Mouse (Mus musculus) liver, embryonic 13.5 days (tissue): ENCODE measurements around the gene Spen. TPM values are rescaled to one million over a fixed set of nuclear protein-coding genes. Genes with fewer than 3 reads are reported as not detected.

Experiments used
- ATAC-seq: fragments of 200-750 bp; cut with Nextera tagmentation; 2 replicates; pipeline ENCODE4 v1.8.0; 2017; ENCODE audit warnings: low read depth, mild to moderate bottlenecking, moderate number of reproducible peaks, moderate library complexity
- DNase-seq: peaks from one replicate; pipeline ENCODE4 v3.0.0; 2022
- H3K27ac ChIP-seq: fragments of 300-500 bp; sonication (generic); 2 replicates; pipeline ENCODE4 v1.5.1; 2015; ENCODE audit warnings: moderate library complexity, mild to moderate bottlenecking, inconsistent platforms
- H3K27me3 ChIP-seq: fragments of 300-500 bp; sonication (generic); 2 replicates; pipeline ENCODE4 v1.6.1; 2015; ENCODE audit warnings: mild to moderate bottlenecking, inconsistent platforms
- H3K36me3 ChIP-seq: fragments of 300-500 bp; sonication (generic); 2 replicates; pipeline ENCODE4 v1.6.1; 2015; ENCODE audit warnings: mild to moderate bottlenecking, inconsistent platforms
- H3K4me1 ChIP-seq: fragments of 300-500 bp; sonication (generic); replicated peaks from 2 replicates; pipeline ENCODE4 v1.6.1; 2015; ENCODE audit warnings: inconsistent platforms
- H3K4me2 ChIP-seq: fragments of 300-500 bp; sonication (generic); 2 replicates; pipeline ENCODE4 v1.6.1; 2015; ENCODE audit warnings: inconsistent platforms, mild to moderate bottlenecking, moderate library complexity
- H3K4me3 ChIP-seq: fragments of 300-500 bp; sonication (generic); replicated peaks from 2 replicates; pipeline ENCODE4 v1.5.1; 2015; ENCODE audit warnings: mild to moderate bottlenecking, inconsistent platforms
- H3K9ac ChIP-seq: fragments of 300-500 bp; sonication (generic); 2 replicates; pipeline ENCODE4 v1.6.1; 2015; ENCODE audit warnings: mild to moderate bottlenecking, inconsistent platforms
- H3K9me3 ChIP-seq: fragments of 300-500 bp; sonication (generic); replicated peaks from 2 replicates; pipeline ENCODE4 v1.6.1; 2016; ENCODE audit warnings: inconsistent platforms
- WGBS: fragments of 180-500 bp; shearing (Covaris S2); methylation state at CpG from one replicate; pipeline ENCODE4 v1.1.7; 2015; ENCODE audit not compliant: insufficient replicate concordance; 5-methylcytosine and 5-hydroxymethylcytosine counted together
- polyA plus RNA-seq: library from polyadenylated mRNA; unstranded; fragments of >200 nt; fragmentation: Nextera tagmentation; extraction: Ambion mirVana; gene quantifications from 2 replicates; pipeline ENCODE4 v1.2.1, GENCODE M21; 2015

Gene Spen
- polyA plus RNA-seq, 1 experiment from 2014 or later: 4.2 TPM

DNA sequence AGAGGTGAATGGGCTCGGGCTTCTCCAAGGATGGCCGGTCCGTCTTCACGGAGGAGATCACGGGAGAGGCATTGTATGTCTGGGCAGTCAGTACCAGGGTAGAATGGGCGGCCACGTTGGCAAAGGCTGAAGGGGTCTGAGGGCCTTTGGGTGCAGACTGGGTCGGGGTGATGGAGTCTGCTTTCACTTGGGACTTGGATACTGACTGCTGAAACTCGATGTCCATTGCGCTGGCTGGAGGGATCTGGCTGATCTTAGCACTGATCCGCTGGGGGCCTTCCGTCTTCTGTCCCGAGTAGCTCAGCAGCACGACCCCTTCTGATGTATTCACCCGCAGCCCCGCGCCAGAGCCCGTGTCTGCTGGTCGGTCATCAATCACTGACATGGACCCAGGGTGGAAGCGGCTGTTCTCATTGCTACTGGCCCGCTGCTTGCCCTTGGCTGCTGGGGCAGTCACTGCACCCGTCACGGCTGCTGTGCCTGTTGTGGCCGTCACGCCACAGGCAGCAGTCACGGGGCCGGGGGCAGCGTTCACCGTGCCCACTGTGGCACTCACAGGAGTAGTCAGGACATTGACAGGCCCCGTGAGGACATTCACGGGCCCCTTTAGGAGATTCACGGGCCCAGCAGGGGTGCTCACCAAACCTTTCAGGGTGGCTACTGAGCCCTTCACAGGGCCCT is 65.6 kb downstream of the Spen start:
- no peak for ATAC-seq
- Histone ChIP-seq H3K27me3 (no peaks in the 10 kb centered on the region), H3K4me3 (no peak overlapping the region), H3K9ac (no peak overlapping the region), H3K27ac (no peak overlapping the region), H3K36me3 (peaks cover 98% of the 10 kb centered on the region), H3K9me3 (peaks cover 42% of the 10 kb centered on the region), H3K4me1 (0 out of 2 replicates have a peak, but pooled peaks cover 6% of the 10 kb centered on the region), H3K4me2 (no peak overlapping the region)
- WGBS: 92% methylated on average over 32 of the region's 32 CpGs
- no peak for DNase-seq

DNA sequence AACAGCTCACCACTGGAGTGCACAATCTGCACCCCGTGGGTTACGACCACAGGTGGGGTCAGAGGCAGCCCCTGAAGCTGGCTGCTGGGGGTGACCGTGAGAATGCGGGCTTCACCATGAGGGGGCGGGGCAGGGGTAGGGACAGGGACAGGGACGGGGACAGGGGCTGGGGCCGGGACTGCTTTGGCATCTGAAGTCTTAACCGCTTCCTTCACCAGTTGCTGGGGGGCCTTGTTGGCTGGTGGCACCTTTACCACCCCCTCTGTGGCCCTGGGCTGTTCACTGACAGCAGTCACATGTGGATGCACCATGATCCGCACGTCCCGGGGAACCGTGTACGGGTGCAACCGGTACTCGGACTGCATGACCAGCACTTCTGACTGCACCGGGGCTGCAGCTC is 66.9 kb downstream of the Spen start:
- peaks cover 35% of the 10 kb centered on the region for H3K9me3 ChIP-seq
- no peak overlapping the region for H3K4me3 ChIP-seq
- H3K27ac ChIP-seq: no peak overlapping the region
- no peaks in the 10 kb centered on the region for H3K27me3 ChIP-seq
- H3K4me1 ChIP-seq: 0 out of 2 replicates have a peak, but pooled peaks cover 6% of the 10 kb centered on the region
- H3K4me2 ChIP-seq: no peak overlapping the region
- H3K36me3 ChIP-seq: peaks cover 98% of the 10 kb centered on the region
- H3K9ac ChIP-seq: no peak overlapping the region
- ATAC-seq (no peak), DNase-seq (no peak)
- 93% methylated on average over 16 of the region's 16 CpGs for WGBS

DNA sequence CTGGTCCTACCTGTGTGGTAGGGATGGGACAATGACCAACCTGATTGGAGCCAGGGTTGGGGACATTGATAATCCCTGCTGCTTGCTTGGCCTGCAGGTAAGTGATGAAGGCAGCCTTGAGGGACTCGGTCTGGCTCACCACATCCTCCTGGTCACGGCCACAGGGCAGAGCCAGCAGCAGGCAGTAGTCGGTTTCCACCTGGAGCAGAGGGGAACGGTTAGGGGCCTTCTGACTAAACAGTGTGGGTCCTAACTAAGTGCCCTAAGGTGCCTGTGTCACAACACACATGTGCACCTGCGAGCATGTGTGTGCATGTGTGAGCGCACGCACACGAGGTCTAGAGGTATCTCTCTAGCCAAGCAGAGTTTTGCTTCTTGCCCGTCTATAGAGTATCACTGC is 69.1 kb downstream of the Spen start:
- Histone ChIP-seq H3K27ac (no peak overlapping the region), H3K4me3 (no peak overlapping the region), H3K4me2 (no peak overlapping the region), H3K36me3 (peaks cover 98% of the 10 kb centered on the region), H3K27me3 (no peaks in the 10 kb centered on the region), H3K4me1 (0 out of 2 replicates have a peak, but pooled peaks cover 6% of the 10 kb centered on the region), H3K9me3 (peaks cover 13% of the 10 kb centered on the region; the same call in 1 of the 2 replicates), H3K9ac (no peak overlapping the region)
- DNase-seq: no peak
- WGBS: 92% methylated on average over 9 of the region's 9 CpGs
- ATAC-seq: no peak

DNA sequence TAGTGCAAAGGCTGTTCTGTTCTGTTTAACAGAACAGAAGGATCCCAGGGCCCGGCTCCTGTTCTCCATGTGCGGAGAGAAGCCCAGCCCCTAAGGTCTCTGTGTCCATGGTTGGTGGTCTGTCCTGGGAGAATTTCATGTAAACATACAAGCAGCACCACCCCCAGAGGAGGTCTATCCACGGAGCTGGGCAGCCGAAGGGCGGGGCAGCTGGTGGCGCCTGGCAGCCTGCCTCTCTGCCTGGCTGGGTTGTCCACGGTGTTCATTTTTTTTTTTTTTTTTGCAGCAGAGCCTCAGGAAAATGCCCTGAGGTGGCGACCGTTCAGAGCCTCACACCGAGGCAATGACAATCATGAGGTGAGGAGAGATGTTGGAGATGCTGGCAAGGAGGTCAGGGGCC is 69.8 kb downstream of the Spen start:
- no peak overlapping the region for H3K27ac ChIP-seq
- no peak for DNase-seq
- H3K36me3 ChIP-seq: peaks cover 98% of the 10 kb centered on the region
- 75% methylated on average over 10 of the region's 10 CpGs for WGBS
- H3K4me2 ChIP-seq: no peak overlapping the region
- no peak overlapping the region for H3K9ac ChIP-seq
- no peak for ATAC-seq
- no peak overlapping the region for H3K4me3 ChIP-seq
- H3K27me3 ChIP-seq: no peaks in the 10 kb centered on the region
- no peaks in the 10 kb centered on the region; the same call in 1 of the 2 replicates for H3K4me1 ChIP-seq
- peaks cover 13% of the 10 kb centered on the region; the same call in 1 of the 2 replicates for H3K9me3 ChIP-seq

DNA sequence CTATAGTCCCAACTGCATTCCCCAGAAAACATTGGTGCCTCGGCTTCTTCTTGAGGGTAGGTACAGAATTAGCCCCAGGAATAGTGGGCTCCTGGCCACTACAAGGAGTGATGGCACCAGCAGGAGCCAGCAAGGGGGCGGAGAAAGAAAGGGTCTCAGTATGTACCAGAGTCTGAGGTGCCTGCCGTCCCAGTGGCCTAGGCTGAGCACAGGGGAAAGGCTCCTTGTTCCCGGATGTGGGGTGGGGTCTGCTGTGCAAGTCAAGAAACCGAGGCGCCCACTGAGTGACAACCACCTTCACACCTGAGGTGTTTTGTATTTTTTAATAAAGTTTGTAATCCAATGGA is 70.8 kb downstream of the Spen start:
- ATAC-seq (no peak), DNase-seq (no peak)
- no peak overlapping the region for H3K9ac ChIP-seq
- 78% methylated on average over 6 of the region's 6 CpGs for WGBS
- H3K4me1 ChIP-seq: peaks cover 2% of the 10 kb centered on the region; the same call in 1 of the 2 replicates
- H3K36me3 ChIP-seq: peaks cover 98% of the 10 kb centered on the region
- H3K4me3 ChIP-seq: no peak overlapping the region
- H3K9me3 ChIP-seq: peaks cover 8% of the 10 kb centered on the region; the same call in 1 of the 2 replicates
- H3K27me3 ChIP-seq: no peaks in the 10 kb centered on the region
- H3K4me2 ChIP-seq: no peak overlapping the region
- H3K27ac ChIP-seq: no peak overlapping the region

DNA sequence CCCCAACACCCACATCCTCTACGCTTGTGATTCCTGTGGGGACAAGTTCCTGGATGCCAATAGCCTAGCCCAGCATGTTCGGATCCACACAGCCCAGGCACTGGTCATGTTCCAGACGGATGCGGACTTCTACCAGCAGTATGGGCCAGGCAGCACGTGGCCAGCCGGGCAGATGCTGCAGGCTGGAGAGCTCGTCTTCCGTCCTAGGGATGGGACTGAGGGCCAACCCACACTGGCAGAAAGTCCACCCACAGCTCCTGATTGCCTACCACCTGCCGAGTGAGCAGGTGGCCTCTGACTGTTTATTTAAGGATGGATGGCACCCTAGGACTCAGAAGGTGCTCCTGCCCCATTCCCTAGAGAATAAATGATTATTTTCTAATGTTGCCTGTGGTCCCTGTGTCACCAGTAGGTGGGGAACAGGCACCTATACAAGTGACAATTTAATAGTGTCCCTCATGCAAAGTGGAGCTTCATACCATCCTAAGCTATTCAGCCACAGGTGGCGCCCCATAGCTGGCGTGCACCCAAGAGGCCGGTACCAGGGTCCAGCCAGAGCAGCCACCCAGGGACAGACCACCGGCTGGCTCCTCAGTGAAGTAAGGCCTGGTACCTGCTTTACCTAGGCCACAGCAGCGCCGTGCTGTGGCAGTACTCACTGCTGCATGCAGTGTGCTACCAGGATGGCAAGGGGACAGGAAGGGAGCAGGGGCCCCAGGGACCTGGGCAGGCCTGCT is 71.4 kb downstream of the Spen start:
- H3K9ac ChIP-seq: no peak overlapping the region
- ATAC-seq (no peak), DNase-seq (no peak)
- no peak overlapping the region for H3K4me3 ChIP-seq
- 83% methylated on average over 15 of the region's 15 CpGs for WGBS
- no peaks in the 10 kb centered on the region for H3K27me3 ChIP-seq
- H3K9me3 ChIP-seq: peaks cover 7% of the 10 kb centered on the region; the same call in 1 of the 2 replicates
- no peak overlapping the region for H3K27ac ChIP-seq
- H3K4me1 ChIP-seq: peaks cover 2% of the 10 kb centered on the region; the same call in 1 of the 2 replicates
- H3K4me2 ChIP-seq: no peak overlapping the region
- peaks cover 98% of the 10 kb centered on the region for H3K36me3 ChIP-seq

DNA sequence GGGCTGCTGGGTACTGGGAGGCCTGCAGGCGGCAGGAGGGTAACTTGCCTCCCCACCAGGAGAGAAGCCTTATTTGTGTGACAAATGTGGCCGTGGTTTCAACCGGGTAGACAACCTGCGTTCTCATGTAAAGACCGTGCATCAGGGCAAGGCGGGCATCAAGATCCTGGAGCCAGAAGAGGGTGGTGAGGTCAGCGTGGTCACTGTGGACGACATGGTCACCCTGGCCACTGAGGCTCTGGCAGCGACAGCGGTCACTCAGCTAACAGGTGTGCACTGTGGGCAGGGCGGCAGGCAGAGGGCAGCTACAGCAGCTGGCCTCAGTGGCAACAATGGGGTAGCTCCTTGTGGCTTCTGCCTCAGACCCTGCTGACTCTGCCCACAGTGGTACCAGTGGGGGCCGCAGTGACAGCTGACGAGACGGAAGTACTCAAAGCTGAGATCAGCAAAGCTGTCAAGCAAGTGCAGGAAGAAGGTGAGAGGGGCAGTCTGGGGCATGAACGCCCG is 72.1 kb downstream of the Spen start:
- Histone ChIP-seq H3K4me3 (no peak overlapping the region), H3K36me3 (peaks cover 95% of the 10 kb centered on the region), H3K4me1 (peaks cover 2% of the 10 kb centered on the region; the same call in 1 of the 2 replicates), H3K9ac (no peak overlapping the region), H3K27me3 (no peaks in the 10 kb centered on the region), H3K4me2 (no peak overlapping the region), H3K9me3 (0 out of 2 replicates have a peak, but pooled peaks cover under 1% of the 10 kb centered on the region), H3K27ac (no peak overlapping the region)
- 87% methylated on average over 16 of the region's 16 CpGs for WGBS
- no peak for DNase-seq
- no peak for ATAC-seq

DNA sequence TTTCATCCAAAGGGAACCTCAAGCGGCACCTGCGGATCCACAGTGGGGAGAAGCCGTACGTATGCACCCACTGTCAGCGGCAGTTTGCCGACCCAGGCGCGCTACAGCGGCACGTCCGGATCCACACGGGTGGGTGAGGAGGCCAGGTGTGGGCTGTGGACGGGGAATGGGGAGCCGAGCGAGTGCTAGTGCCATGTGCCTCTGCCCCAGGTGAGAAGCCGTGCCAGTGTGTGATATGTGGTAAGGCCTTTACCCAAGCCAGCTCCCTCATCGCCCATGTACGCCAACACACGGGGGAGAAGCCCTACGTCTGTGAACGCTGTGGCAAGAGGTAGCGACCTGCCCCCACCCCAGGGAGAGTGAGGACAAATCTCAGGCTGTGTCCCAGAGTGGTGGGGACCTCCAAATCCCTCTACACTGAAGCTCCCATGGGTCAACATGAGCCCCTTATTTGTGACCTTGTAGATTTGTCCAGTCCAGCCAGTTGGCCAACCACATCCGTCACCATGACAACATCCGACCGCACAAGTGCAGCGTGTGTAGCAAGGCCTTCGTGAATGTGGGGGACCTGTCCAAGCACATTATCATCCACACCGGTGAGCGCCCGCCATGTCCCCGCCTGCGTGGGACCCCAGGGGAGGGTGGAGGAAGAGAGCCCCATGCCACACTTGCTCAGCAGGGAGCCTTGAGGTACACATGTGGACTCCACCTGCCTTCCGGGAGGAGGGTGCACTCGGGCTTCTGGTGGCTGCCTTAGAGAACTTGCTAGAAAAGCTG is 72.7 kb downstream of the Spen start:
- no peak overlapping the region for H3K27ac ChIP-seq
- peaks cover 7% of the 10 kb centered on the region for H3K4me1 ChIP-seq
- H3K27me3 ChIP-seq: no peaks in the 10 kb centered on the region
- DNase-seq (no peak), ATAC-seq (no peak)
- H3K9me3 ChIP-seq: no peaks in the 10 kb centered on the region
- H3K9ac ChIP-seq: no peak overlapping the region
- 89% methylated on average over 34 of the region's 34 CpGs for WGBS
- H3K36me3 ChIP-seq: peaks cover 88% of the 10 kb centered on the region
- H3K4me3 ChIP-seq: no peak overlapping the region
- H3K4me2 ChIP-seq: no peak overlapping the region

DNA sequence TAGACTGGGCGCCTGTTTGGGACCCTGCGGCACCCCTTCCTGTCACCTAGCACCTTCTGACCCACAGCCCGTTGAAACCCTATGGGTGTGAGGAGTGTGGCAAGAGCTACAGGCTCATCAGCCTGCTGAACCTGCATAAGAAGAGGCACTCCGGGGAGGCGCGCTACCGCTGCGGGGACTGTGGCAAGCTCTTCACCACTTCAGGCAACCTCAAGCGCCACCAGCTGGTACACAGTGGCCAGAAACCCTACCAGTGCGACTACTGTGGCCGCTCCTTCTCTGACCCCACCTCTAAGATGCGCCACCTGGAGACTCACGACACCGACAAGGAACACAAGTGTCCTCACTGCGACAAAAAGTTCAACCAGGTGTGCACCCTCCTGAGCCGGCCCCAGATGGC is 73.7 kb downstream of the Spen start:
- no peak for ATAC-seq
- Histone ChIP-seq H3K27me3 (no peaks in the 10 kb centered on the region), H3K27ac (no peak overlapping the region), H3K9me3 (no peaks in the 10 kb centered on the region), H3K4me3 (no peak overlapping the region), H3K36me3 (peaks cover 78% of the 10 kb centered on the region), H3K4me1 (peaks cover 7% of the 10 kb centered on the region), H3K9ac (no peak overlapping the region), H3K4me2 (no peak overlapping the region)
- 77% methylated on average over 16 of the region's 16 CpGs for WGBS
- DNase-seq: no peak

DNA sequence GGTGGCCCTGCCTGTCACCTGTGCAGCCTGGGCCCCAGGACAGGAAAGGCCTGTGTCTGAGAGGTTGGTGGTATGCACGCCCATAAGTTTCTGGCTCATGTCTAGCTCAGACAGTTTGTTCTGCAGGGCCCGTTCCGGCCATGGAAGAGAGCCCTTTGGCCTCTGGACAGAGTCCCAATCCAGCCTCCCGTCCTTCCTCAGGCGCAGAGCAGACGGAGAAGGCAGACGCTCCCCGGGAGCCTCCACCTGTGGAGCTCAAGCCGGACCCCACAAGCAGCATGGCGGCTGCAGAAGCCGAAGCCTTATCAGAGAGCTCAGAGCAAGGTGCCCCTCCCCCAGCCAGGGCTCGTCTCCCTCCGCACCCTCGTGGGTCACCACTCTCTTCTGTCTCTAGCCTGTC is 74.9 kb downstream of the Spen start:
- Histone ChIP-seq H3K27me3 (no peaks in the 10 kb centered on the region), H3K4me1 (peaks cover 10% of the 10 kb centered on the region), H3K36me3 (peaks cover 66% of the 10 kb centered on the region), H3K27ac (no peak overlapping the region; the same call in 1 of the 2 replicates), H3K4me3 (no peak overlapping the region), H3K4me2 (no peak overlapping the region), H3K9ac (no peak overlapping the region), H3K9me3 (no peaks in the 10 kb centered on the region)
- DNase-seq (no peak), ATAC-seq (no peak)
- WGBS: 67% methylated on average over 14 of the region's 14 CpGs

DNA sequence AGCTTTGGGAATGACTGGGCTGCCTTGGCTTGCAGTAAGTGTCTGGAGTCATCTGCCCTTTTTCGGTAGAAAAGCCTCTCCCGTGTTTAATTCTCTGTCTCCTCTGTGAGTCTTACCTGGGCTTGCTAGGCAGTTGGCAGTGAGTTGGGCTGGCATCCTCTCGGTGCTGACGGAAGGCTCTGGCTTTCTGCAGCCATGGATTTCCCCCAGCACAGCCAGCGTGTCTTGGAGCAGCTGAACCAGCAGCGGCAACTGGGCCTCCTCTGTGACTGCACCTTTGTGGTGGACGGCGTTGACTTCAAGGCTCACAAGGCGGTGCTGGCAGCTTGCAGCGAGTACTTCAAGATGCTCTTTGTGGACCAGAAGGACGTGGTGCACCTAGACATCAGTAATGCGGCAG is 76.8 kb downstream of the Spen start:
- H3K9ac ChIP-seq: no peak overlapping the region
- H3K9me3 ChIP-seq: no peaks in the 10 kb centered on the region
- H3K4me3 ChIP-seq: no peak overlapping the region
- WGBS: 88% methylated on average over 12 of the region's 12 CpGs
- no peak overlapping the region for H3K4me2 ChIP-seq
- DNase-seq (no peak), ATAC-seq (no peak)
- peaks cover 49% of the 10 kb centered on the region for H3K36me3 ChIP-seq
- H3K27me3 ChIP-seq: no peaks in the 10 kb centered on the region
- no peak overlapping the region for H3K27ac ChIP-seq
- peaks cover 15% of the 10 kb centered on the region for H3K4me1 ChIP-seq
